Mouse (Mus musculus) brain, embryonic 14.5 days (tissue): ENCODE results near the gene Btbd2.

Experiments
- CTCF ChIP-seq: fragments of 200-500 bp; IDR thresholded peaks from 2 replicates; pipeline ENCODE4 v1.5.1; 2012; ENCODE audit warnings: inconsistent platforms, mild to moderate bottlenecking, moderate library complexity, borderline replicate concordance; ENCODE audit not compliant: insufficient read depth, insufficient read length; ENCODE audit errors: extremely low read depth
- POLR2A ChIP-seq: fragments of 200-500 bp; IDR thresholded peaks from 2 replicates; pipeline ENCODE4 v1.6.1; 2012; ENCODE audit warnings: mild to moderate bottlenecking, inconsistent platforms, borderline replicate concordance; ENCODE audit not compliant: poor library complexity, insufficient read depth, insufficient read length, severe bottlenecking; ENCODE audit errors: extremely low read depth

- no peak for TF ChIP-seq CTCF
- TF ChIP-seq POLR2A, result no peak
Measured at GRCm38 (mm10) chr10:80620365-80620764, 36.5 kb downstream of the Btbd2 start.
